Mouse (Mus musculus) adrenal gland, adult (tissue): ENCODE measurements around the gene Dbnl.

Experiments used
- DNase-seq, 2 experiments: peaks; one replicate each; pipeline ENCODE4 v3.0.0; 2022 to 2023; ENCODE audit warnings: low spot score in 1 of 2; ENCODE audit not compliant: inconsistent age in 2 of 2

The Dbnl gene

GRCm38 (mm10) chr11:5788056-5789014 lies at the start of gene Dbnl:
TSS of gene Dbnl (plus strand) at chr11:5788488.
- peak; percentile 97 to 98 for DNase-seq

GRCm38 (mm10) chr11:5738888-5739632 lies 49.2 kb upstream of the Dbnl start:
- DNase-seq, result no peak

- peak in 1 of 2 experiments; percentile 79 for DNase-seq
These were observed 48.4 kb upstream of the Dbnl start for GRCm38 (mm10) chr11:5739846-5740245.

GRCm38 (mm10) chr11:5740599-5740964 lies 47.7 kb upstream of the Dbnl start:
- DNase-seq, result no peak

GRCm38 (mm10) chr11:5740965-5741627 lies 47.2 kb upstream of the Dbnl start:
- DNase-seq, result peak; percentile 88 to 94

- peak in 1 of 2 experiments; percentile 52 for DNase-seq
These were observed 46.2 kb upstream of the Dbnl start for GRCm38 (mm10) chr11:5742106-5742505.

- DNase-seq, result no peak
These were observed 43.3 kb upstream of the Dbnl start for GRCm38 (mm10) chr11:5744951-5745350.

GRCm38 (mm10) chr11:5753755-5754154 lies 34.5 kb upstream of the Dbnl start:
- no peak for DNase-seq

GRCm38 (mm10) chr11:5761820-5762632 lies 26.3 kb upstream of the Dbnl start, which contains the start of gene Urgcp:
TSS of gene Urgcp (minus strand) at chr11:5762376.
- DNase-seq, result peak; percentile 95 to 98

GRCm38 (mm10) chr11:5762633-5762982 lies 25.7 kb upstream of the Dbnl start:
- no peak for DNase-seq

- DNase-seq, result no peak
These were observed 22.3 kb upstream of the Dbnl start for GRCm38 (mm10) chr11:5766019-5766418.

GRCm38 (mm10) chr11:5778481-5778880 lies 9.8 kb upstream of the Dbnl start:
- peak in 1 of 2 experiments; percentile 28 for DNase-seq

- DNase-seq, result peak in 1 of 2 experiments; percentile 16
These were observed 8.2 kb upstream of the Dbnl start for GRCm38 (mm10) chr11:5780035-5780499.

- no peak for DNase-seq
These were observed 5.9 kb upstream of the Dbnl start for GRCm38 (mm10) chr11:5782199-5782944.

GRCm38 (mm10) chr11:5785732-5786131 lies 2.6 kb upstream of the Dbnl start:
- no peak for DNase-seq

GRCm38 (mm10) chr11:5787671-5788055 lies 625 bp upstream of the Dbnl start:
- no peak for DNase-seq

GRCm38 (mm10) chr11:5789071-5789753 lies 924 bp downstream of the Dbnl start:
- DNase-seq, result no peak

GRCm38 (mm10) chr11:5789754-5790333 lies 1.6 kb downstream of the Dbnl start:
- peak in 1 of 2 experiments; percentile 36 for DNase-seq

- no peak for DNase-seq
These were observed 2.1 kb downstream of the Dbnl start for GRCm38 (mm10) chr11:5790431-5790830.
